Mouse (Mus musculus) small intestine, adult 2 months (tissue): ENCODE measurements around the gene Dhrs1. TPM values are rescaled to one million over a fixed set of nuclear protein-coding genes. Genes with fewer than 3 reads are reported as not detected.
A peak's percentile ranks its signal among the peaks of the same experiment; 100 is the strongest.

Source experiments
- H3K27ac ChIP-seq: fragments of 200-500 bp; 2 replicates; pipeline ENCODE4 v1.5.1; 2012; ENCODE audit warnings: low read depth, low read length, control low read depth, inconsistent platforms; ENCODE audit not compliant: insufficient read depth
- H3K27me3 ChIP-seq: fragments of 200-500 bp; 2 replicates; pipeline ENCODE4 v1.6.1; 2012; ENCODE audit warnings: mild to moderate bottlenecking, moderate library complexity, low read length, inconsistent platforms; ENCODE audit not compliant: control insufficient read depth, insufficient read depth
- H3K36me3 ChIP-seq: fragments of 200-500 bp; 2 replicates; pipeline ENCODE4 v1.6.1; 2012; ENCODE audit warnings: mild to moderate bottlenecking, low read length, control low read depth, inconsistent platforms; ENCODE audit not compliant: control insufficient read depth, insufficient read depth
- H3K4me1 ChIP-seq: fragments of 200-500 bp; 2 replicates; pipeline ENCODE4 v1.6.1; 2012; ENCODE audit warnings: low read length, inconsistent platforms, mixed read lengths; ENCODE audit not compliant: control insufficient read depth, insufficient read depth, insufficient read length
- H3K4me3 ChIP-seq: fragments of 200-500 bp; 2 replicates; pipeline ENCODE4 v1.5.1; 2012; ENCODE audit warnings: low read depth, mild to moderate bottlenecking, control low read depth, inconsistent platforms, low read length, moderate library complexity
- CTCF ChIP-seq: fragments of 200-500 bp; IDR thresholded peaks from 2 replicates; pipeline ENCODE4 v1.5.1; 2012; ENCODE audit warnings: low read depth, mild to moderate bottlenecking, control low read depth, inconsistent platforms, low read length, moderate library complexity, mixed read lengths; ENCODE audit not compliant: insufficient replicate concordance, insufficient read length; ENCODE audit errors: extremely low read depth
- POLR2A ChIP-seq: fragments of 200-500 bp; IDR thresholded peaks from 2 replicates; pipeline ENCODE4 v1.6.1; 2012; ENCODE audit warnings: low read depth, mild to moderate bottlenecking, control low read depth, inconsistent platforms, low read length, moderate library complexity
- WGBS: fragments of 180-500 bp; shearing (Covaris S2); methylation state at CpG from one replicate; pipeline ENCODE4 v1.1.7; 2018; 5-methylcytosine and 5-hydroxymethylcytosine counted together
- polyA plus RNA-seq: library from polyadenylated mRNA; depleted of rRNA; stranded (reverse); fragments of >200 nt; gene quantifications from 2 replicates; pipeline ENCODE4 v1.2.3, GENCODE M21; 2012

The Dhrs1 gene
- polyA plus RNA-seq, 1 experiment = 223 TPM

DNA sequence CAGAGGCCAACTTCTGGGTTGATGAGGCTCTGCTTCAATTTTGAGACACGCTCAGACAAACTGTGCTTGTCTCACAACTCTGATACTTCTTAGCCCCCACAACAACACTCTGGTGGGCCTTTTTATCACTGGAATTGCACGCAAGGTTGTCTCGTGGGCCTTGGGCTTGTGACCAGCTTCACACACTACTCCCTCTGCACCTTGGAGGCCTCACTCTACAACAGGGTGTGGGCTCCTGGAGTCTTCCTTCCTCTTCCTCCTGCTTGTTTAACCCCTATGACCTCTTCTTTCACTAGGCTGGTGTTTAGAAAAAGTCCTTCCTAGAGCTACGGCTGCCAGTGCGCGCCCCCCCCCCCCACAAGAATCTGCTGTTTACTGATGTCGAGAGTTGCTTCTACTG is 31.2 kb upstream of the Dhrs1 start:
- H3K27me3 ChIP-seq = no peaks in the 10 kb centered on the region
- WGBS = 67% methylated on average over 7 of the region's 7 CpGs
- H3K4me3 ChIP-seq = no peak overlapping the region
- TF ChIP-seq POLR2A (no peak), CTCF (no peak)
- peaks cover 8% of the 10 kb centered on the region; the same call in 1 of the 2 replicates for H3K4me1 ChIP-seq
- no peak overlapping the region for H3K27ac ChIP-seq
- no peaks in the 10 kb centered on the region for H3K36me3 ChIP-seq

DNA sequence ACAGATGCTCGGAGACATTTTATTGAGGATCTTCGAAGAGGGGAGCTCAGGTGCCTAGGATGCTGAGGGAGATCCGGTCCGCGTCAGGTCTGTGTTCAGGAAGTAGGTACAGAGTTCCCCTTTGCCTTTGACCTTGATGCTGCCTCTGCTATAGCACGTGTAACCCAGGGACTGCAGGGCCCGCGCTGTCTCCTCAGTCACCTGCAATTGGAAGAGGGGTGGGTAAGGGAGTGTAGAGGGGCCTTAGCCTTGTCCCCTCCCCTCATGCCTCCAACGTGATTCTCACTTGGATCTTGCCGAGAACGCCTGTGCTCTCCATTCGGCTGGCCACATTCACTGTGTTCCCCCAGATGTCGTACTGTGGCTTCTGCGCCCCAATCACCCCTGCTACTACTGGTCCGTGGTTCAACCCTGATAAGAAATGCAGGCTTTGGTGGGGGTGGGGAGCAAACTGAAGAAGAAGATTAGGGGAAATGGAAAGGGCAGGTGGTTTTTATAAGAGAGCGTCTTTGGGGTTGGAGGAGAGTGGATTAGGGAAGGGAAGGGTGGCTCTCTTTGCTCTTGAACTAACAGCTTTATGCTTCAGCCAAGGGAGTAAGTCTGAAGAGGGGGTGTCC is 23.7 kb upstream of the Dhrs1 start:
- no peaks in the 10 kb centered on the region for H3K36me3 ChIP-seq
- no peak overlapping the region for H3K4me3 ChIP-seq
- TF ChIP-seq POLR2A (no peak), CTCF (no peak)
- no peak overlapping the region for H3K27ac ChIP-seq
- no peaks in the 10 kb centered on the region for H3K27me3 ChIP-seq
- WGBS = 78% methylated on average over 16 of the region's 16 CpGs
- peaks cover 20% of the 10 kb centered on the region for H3K4me1 ChIP-seq

DNA sequence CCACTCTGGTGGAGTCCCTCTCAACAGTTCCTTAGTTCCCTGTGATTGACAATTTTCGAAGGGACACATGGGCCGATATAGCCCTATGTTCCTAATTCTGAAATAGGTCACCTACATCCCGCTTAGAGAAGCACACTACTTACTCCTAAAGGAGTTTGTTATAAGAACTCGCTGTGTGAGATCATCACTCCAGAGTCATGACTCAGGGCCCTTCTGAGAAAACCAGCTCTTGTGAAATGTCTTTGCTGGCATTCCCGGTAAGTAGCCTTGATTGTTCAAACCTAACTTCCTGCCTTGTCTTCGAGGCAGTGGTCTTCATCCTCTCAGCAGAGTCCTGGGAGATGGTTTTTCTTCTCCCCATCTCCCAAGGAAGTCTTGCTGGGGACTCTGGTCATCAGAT is 23.1 kb upstream of the Dhrs1 start:
- Histone ChIP-seq H3K4me1 (peaks cover 20% of the 10 kb centered on the region), H3K27ac (no peak overlapping the region), H3K27me3 (no peaks in the 10 kb centered on the region), H3K36me3 (no peaks in the 10 kb centered on the region), H3K4me3 (no peak overlapping the region)
- TF ChIP-seq CTCF = no peak
- TF ChIP-seq POLR2A = no peak
- 85% methylated on average over 6 of the region's 6 CpGs for WGBS

DNA sequence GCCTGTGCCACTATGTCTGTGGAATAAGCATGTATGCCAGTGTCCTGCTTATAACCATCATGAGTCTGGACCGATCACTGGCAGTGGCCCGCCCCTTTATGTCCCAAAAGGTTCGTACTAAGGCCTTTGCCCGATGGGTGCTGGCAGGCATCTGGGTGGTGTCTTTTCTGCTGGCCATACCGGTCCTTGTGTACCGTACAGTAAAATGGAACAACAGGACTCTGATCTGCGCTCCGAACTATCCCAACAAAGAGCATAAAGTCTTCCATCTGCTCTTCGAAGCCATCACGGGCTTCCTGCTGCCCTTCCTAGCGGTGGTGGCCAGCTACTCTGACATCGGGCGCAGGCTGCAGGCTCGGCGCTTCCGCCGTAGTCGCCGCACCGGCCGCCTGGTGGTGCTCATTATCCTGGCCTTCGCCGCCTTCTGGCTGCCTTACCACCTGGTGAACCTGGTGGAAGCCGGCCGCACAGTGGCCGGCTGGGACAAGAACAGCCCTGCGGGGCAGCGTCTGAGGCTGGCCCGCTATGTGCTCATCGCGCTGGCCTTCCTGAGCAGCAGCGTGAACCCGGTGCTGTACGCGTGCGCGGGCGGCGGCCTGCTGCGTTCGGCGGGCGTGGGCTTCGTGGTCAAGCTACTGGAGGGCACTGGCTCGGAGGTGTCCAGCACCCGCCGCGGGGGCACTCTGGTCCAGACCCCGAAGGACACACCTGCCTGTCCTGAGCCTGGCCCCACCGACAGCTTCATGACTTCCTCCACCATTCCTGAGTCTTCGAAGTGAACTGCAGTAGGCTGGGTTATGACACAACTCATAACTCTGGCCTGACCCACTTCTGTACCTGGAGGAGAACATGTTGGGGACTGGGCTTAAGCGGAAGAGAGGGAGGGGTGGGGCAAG is 22.3 kb upstream of the Dhrs1 start:
- 0 out of 2 replicates have a peak, but pooled peaks have one; percentile 47 for TF ChIP-seq CTCF
- TF ChIP-seq POLR2A = 0 out of 2 replicates have a peak, but pooled peaks have one; percentile 27
- 6% methylated on average over 52 of the region's 52 CpGs for WGBS
- peak overlapping the region; percentile 57 for H3K4me3 ChIP-seq
- peaks cover 20% of the 10 kb centered on the region for H3K4me1 ChIP-seq
- H3K27me3 ChIP-seq = 0 out of 2 replicates have a peak, but pooled peaks cover 1% of the 10 kb centered on the region
- H3K27ac ChIP-seq = no peak overlapping the region
- H3K36me3 ChIP-seq = no peaks in the 10 kb centered on the region

DNA sequence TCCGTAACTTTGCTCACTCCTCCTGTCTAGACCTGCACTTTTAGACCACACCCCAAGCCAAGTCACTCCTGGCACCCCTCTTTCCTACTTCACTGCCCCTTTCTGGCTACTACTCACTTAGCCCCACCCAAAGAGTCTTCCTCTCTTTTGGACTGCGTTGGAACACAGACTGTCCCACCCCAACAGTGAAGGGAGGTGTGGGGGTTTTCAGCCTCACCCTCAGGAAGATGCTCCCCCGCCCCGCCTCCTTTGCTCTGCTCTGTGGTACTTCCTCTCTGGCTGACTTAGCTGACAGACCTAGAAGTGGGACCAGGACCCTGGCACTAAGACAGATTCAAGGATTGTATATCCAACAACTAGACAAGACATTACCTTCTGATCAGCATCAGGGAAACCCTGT is 20.2 kb upstream of the Dhrs1 start, which contains the start of gene Ltb4r1:
Gene Ltb4r1 (plus strand): TSS at position 267 of the 400 bp plus-strand sequence.
- TF ChIP-seq CTCF (no peak), POLR2A (no peak)
- Histone ChIP-seq H3K27ac (peak within 1 kb of the TSS; percentile 61; the same call in 1 of the 2 replicates), H3K4me3 (no peak within 1 kb of the TSS), H3K36me3 (no peaks in the 10 kb centered on the region), H3K4me1 (peaks cover 18% of the 10 kb centered on the region), H3K27me3 (0 out of 2 replicates have a peak, but pooled peaks cover 13% of the 10 kb centered on the region)
- 60% methylated on average over 4 of the region's 4 CpGs for WGBS

DNA sequence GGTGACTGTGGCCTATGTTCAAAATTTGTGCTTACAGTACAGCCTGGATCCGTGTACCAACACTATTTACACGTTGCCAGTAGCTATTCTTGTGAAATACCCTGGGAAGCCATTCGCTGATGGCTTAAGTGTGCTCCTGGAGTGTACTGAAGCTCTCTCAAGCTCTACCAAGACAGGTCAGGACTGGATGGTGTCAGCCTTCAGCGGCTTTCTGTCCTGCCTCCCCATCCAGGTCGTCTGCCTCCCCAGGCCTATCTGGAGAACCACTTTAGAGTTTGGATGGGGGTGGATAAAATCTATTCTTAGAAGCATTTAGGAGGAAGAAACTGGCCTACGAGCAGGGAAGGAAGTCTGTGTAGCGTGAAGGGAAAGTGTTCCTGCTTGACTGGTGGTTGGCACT is 17.7 kb upstream of the Dhrs1 start:
- 66% methylated on average over 7 of the region's 7 CpGs for WGBS
- Histone ChIP-seq H3K4me3 (no peak overlapping the region), H3K36me3 (no peaks in the 10 kb centered on the region), H3K27me3 (0 out of 2 replicates have a peak, but pooled peaks cover 13% of the 10 kb centered on the region), H3K27ac (no peak overlapping the region), H3K4me1 (peaks cover 16% of the 10 kb centered on the region)
- no peak for TF ChIP-seq CTCF
- TF ChIP-seq POLR2A = no peak
